Mouse (Mus musculus) embryonic facial prominence, embryonic 15.5 days (tissue): ENCODE results near the gene Nutf2. TPM values are rescaled to one million over a fixed set of nuclear protein-coding genes. Genes with fewer than 3 reads are reported as not detected.

ENCODE experiments used
- ATAC-seq: fragments of 200-750 bp; cut with Nextera tagmentation; 2 replicates; pipeline ENCODE4 v1.8.0; 2017; ENCODE audit warnings: low read depth, moderate TSS enrichment; ENCODE audit not compliant: insufficient number of reproducible peaks, low FRiP score, low TSS enrichment
- H3K27ac ChIP-seq: fragments of 300-500 bp; sonication (generic); replicated peaks from 2 replicates; pipeline ENCODE4 v1.5.1; 2015; ENCODE audit warnings: mild to moderate bottlenecking, inconsistent platforms
- H3K27me3 ChIP-seq: fragments of 300-500 bp; sonication (generic); 2 replicates; pipeline ENCODE4 v1.6.1; 2015; ENCODE audit warnings: inconsistent platforms
- H3K36me3 ChIP-seq: fragments of 300-500 bp; sonication (generic); 2 replicates; pipeline ENCODE4 v1.6.1; 2015; ENCODE audit warnings: mild to moderate bottlenecking, inconsistent platforms
- H3K4me1 ChIP-seq: fragments of 300-500 bp; sonication (generic); 2 replicates; pipeline ENCODE4 v1.6.1; 2015; ENCODE audit warnings: inconsistent platforms
- H3K4me2 ChIP-seq: fragments of 300-500 bp; sonication (generic); replicated peaks from 2 replicates; pipeline ENCODE4 v1.6.1; 2015; ENCODE audit warnings: mild to moderate bottlenecking, inconsistent platforms
- H3K4me3 ChIP-seq: fragments of 300-500 bp; sonication (generic); replicated peaks from 2 replicates; pipeline ENCODE4 v1.5.1; 2015; ENCODE audit warnings: mild to moderate bottlenecking, inconsistent platforms
- H3K9ac ChIP-seq: fragments of 300-500 bp; sonication (generic); 2 replicates; pipeline ENCODE4 v1.6.1; 2015; ENCODE audit warnings: inconsistent platforms
- H3K9me3 ChIP-seq: fragments of 300-500 bp; sonication (generic); replicated peaks from 2 replicates; pipeline ENCODE4 v1.6.1; 2016; ENCODE audit warnings: inconsistent platforms
- WGBS: fragments of 180-500 bp; shearing (Covaris S2); methylation state at CpG from one replicate; pipeline ENCODE4 v1.1.7; 2015; 5-methylcytosine and 5-hydroxymethylcytosine counted together
- polyA plus RNA-seq: library from polyadenylated mRNA; unstranded; fragments of >200 nt; fragmentation: Nextera tagmentation; extraction: Ambion mirVana; gene quantifications from 2 replicates; pipeline ENCODE4 v1.2.1, GENCODE M21; 2015

Gene Nutf2
- polyA plus RNA-seq, 1 experiment from 2014 or later = 188 TPM

DNA sequence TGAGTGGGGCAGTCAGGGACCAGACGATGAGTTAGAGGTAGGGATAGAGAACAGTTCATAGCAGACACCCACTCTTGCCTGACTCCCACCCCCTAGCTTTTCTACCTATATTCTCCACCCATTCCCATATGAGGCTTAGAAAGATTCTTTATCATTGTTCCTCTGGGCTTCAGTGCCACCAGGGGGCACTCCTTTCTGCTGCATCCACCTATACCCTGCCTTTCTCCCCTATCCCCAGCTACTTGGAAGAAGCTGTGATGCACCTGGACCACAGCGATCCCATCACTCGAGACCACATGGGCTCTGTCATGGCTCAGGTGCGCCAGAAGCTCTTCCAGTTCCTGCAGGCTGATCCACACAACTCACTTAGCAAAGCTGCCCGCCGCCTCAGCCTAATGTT is 32.1 kb downstream of the Nutf2 start:
- H3K9ac ChIP-seq = no peak overlapping the region
- H3K9me3 ChIP-seq = no peaks in the 10 kb centered on the region
- no peak overlapping the region for H3K4me2 ChIP-seq
- H3K27me3 ChIP-seq = no peaks in the 10 kb centered on the region
- peaks cover 6% of the 10 kb centered on the region for H3K4me1 ChIP-seq
- H3K36me3 ChIP-seq = peaks cover 69% of the 10 kb centered on the region
- WGBS = 82% methylated on average over 6 of the region's 6 CpGs
- no peak overlapping the region for H3K4me3 ChIP-seq
- ATAC-seq = no peak
- no peak overlapping the region for H3K27ac ChIP-seq

DNA sequence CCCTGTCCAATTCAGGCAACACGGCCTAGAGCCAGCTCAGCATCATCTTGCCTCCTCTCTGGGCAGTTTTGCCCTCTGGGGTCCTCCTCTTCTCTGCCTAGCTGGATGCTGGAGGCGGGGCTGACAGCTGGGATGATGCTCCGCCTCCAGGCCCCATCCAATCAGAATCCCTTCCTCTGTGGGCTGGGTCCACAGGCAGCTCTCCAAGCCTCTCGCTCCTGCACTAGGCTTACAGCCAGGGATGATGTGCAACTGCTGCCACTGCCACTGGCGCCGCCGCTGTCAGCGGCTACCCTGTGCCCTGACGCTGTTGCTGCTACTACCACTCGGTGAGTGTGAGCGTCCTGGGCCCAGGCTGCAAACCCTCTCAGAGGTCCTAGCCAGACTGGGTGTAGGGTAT is 33.0 kb downstream of the Nutf2 start, which contains the start of gene Nrn1l:
Gene Nrn1l (plus strand): TSS at position 229 of the 400 bp plus-strand sequence.
- Histone ChIP-seq H3K4me1 (peaks cover 6% of the 10 kb centered on the region), H3K27ac (no peak within 1 kb of the TSS), H3K36me3 (peaks cover 60% of the 10 kb centered on the region), H3K4me3 (no peak within 1 kb of the TSS), H3K4me2 (no peak within 1 kb of the TSS), H3K27me3 (no peaks in the 10 kb centered on the region), H3K9me3 (no peaks in the 10 kb centered on the region), H3K9ac (no peak within 1 kb of the TSS)
- peak; percentile 84 for ATAC-seq
- WGBS = 6% methylated on average over 11 of the region's 11 CpGs

DNA sequence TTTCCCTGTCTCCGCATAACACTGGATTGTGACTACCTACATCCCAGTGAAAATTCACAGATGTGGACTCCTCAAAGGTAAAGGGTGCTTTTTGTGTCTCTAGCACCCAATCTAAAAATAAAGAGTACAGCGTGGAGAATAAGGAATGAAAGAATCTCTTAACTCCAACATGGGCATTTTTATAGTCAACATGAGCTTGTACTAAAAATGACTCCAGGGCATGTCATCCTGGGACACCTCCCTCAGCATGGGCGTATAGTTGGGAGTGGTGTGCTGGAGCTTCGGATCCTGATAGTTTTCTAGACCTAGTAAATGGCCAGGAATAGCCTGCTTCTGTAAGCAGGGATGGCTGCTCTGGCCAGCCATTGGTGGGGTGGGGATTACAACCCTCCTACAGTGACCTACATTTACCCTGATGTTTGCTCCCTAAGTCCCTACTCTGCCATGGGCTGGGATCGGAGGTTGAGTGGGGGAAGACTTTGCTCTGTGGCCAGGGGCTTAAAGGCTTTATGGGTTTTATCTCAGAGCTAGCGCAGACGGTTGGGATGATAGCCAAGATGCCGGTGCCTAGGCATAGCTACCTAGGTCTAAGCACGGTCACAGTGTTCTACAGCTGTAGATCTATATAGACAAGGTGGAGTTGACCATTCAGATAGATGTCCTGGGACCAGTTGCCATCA is 37.6 kb downstream of the Nutf2 start:
- Histone ChIP-seq H3K27me3 (no peaks in the 10 kb centered on the region), H3K9ac (no peak overlapping the region), H3K36me3 (peaks cover 14% of the 10 kb centered on the region), H3K4me3 (no peak overlapping the region), H3K4me2 (no peak overlapping the region), H3K27ac (no peak overlapping the region), H3K9me3 (no peaks in the 10 kb centered on the region), H3K4me1 (peaks cover 16% of the 10 kb centered on the region)
- no peak for ATAC-seq
- 73% methylated on average over 9 of the region's 9 CpGs for WGBS

DNA sequence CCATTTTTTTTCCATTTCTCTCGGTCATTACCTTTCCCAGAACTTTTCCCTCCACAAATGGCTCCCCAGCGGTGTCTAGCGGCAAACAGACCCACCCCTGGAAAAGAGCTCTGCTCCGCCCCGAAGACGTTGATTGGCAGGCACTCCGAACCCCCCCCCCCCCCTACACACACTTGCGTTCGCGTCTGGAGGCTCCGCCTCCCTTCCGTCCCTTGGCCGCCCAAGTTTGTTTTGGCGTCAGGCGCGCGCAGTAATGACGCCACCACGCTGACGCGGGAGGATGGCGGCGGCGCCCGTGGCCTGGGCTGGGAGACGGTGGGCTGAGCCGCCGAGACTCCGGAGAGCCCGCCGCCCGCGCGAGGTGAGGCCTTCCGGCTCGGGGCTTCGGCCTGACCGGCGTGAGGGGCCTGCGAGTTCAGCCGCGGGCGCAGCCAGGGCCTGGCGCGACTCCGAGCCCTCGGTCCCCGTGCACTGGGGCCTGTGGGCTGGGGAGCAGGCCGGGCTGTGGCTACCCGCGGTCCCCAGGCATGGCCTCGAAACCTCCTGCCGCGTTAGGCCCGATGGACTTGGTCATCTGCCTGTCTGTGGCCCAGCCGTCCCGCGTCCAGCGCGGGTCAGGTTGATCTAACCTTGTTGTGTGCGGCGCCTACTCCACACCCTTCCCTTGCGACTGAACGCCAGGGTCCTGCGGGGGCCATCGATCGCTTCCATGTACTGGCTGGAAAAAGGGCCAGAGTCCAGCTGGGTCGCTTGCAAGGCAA is 40.0 kb downstream of the Nutf2 start, which contains the start of gene Pskh1:
Gene Pskh1 (plus strand): TSS at position 262 of the 761 bp plus-strand sequence.
- Histone ChIP-seq H3K4me3 (peak within 1 kb of the TSS; percentile 93), H3K9ac (peak within 1 kb of the TSS; percentile 100), H3K9me3 (no peaks in the 10 kb centered on the region), H3K27ac (peak within 1 kb of the TSS; percentile 91), H3K27me3 (no peaks in the 10 kb centered on the region), H3K4me2 (peak within 1 kb of the TSS; percentile 75), H3K4me1 (peaks cover 10% of the 10 kb centered on the region; the same call in 1 of the 2 replicates), H3K36me3 (no peaks in the 10 kb centered on the region)
- ATAC-seq = peak; percentile 93
- under 1% methylated on average over 68 of the region's 68 CpGs for WGBS

DNA sequence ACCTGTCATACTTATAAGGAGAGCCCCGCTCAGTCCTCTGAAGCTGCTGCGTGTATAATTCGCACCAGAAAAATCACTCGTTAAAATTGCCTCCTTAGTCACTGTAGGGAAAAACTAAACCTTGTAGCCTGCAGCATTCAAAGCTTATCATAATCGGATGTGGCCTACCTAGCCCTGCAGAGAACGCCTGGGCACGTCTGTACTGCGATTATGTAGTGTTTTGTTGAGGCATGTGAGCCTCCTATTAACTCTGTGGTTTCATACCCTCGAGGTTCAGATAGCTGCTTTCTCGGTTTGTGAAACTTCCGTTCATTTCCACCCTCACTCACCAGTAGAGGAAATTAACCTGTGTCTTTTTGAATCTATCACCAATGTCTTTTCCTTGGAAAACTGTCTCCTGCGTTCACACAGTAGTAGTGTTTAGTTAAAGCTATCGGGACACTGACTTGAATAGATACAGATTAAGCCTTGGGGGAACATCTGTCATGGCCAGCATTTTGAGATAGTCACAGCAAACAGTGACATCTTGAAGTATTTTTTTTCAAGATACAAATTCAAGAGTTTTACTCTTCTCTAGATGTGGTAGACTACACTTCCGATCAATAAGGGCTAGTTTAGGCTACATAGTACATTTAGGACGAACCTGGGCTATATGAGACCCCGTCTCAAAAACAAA is 40.7 kb downstream of the Nutf2 start:
- no peak for ATAC-seq

DNA sequence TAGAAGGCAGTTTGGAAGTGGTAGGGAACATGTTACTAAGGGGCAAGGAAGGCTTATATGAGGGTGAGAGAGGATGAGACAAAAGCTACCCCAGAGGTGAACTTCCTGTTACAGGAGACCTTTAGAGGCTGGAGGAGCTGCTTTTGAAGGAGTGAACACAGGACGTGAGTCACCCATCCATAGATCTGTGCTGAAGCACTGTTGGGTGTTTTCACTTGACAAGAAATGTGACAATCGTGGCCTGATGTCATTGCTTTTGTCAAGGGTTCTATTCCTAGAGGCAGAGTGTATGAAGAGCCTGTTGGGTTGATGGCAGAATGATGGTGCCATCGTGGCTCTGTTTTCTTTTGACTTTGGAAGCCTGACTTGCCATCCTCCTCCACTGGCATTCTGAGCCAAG is 59.0 kb downstream of the Nutf2 start:
- H3K27me3 ChIP-seq = no peaks in the 10 kb centered on the region
- H3K4me3 ChIP-seq = no peak overlapping the region
- no peak overlapping the region for H3K27ac ChIP-seq
- no peaks in the 10 kb centered on the region for H3K4me1 ChIP-seq
- H3K4me2 ChIP-seq = no peak overlapping the region
- H3K9me3 ChIP-seq = no peaks in the 10 kb centered on the region
- H3K36me3 ChIP-seq = peaks cover 37% of the 10 kb centered on the region
- ATAC-seq = no peak
- no peak overlapping the region for H3K9ac ChIP-seq
- WGBS = 92% methylated on average over 3 of the region's 3 CpGs

More for the DNA sequence above, 40.7 kb downstream of the Nutf2 start:
- peaks cover 10% of the 10 kb centered on the region; the same call in 1 of the 2 replicates for H3K4me1 ChIP-seq
- no peaks in the 10 kb centered on the region for H3K36me3 ChIP-seq
- H3K4me3 ChIP-seq = peak overlapping the region; percentile 93
- no peaks in the 10 kb centered on the region for H3K27me3 ChIP-seq
- peak overlapping the region; percentile 91 for H3K27ac ChIP-seq
- whole genome bisulfite sequencing = 25% methylated on average over 16 of the region's 16 CpGs
- H3K9ac ChIP-seq = peak overlapping the region; percentile 100
- no peaks in the 10 kb centered on the region for H3K9me3 ChIP-seq
- H3K4me2 ChIP-seq = peak overlapping the region; percentile 75

DNA sequence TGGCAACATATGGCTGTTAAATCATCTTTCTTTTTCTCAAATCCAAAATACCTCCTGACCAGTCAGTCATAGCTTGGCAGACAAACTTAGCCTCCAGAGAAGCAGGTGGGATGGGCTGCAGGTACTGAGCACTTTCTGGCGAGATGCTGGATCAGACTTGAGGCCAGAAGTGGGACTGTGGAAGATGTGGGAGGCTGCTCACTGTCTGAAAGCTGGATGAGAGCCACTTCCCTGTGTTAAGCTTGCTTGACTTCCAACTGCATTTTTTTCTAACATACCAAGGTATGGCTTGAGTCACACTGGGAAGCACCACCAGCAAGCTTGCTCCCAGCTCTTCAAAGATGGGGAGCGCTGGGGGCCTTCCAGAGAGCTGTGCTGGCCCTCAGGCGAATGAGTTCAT is 64.7 kb downstream of the Nutf2 start:
- Histone ChIP-seq H3K9ac (no peak overlapping the region), H3K4me2 (no peak overlapping the region), H3K27ac (no peak overlapping the region), H3K4me1 (no peaks in the 10 kb centered on the region), H3K4me3 (no peak overlapping the region), H3K27me3 (no peaks in the 10 kb centered on the region), H3K9me3 (no peaks in the 10 kb centered on the region), H3K36me3 (peaks cover 29% of the 10 kb centered on the region)
- ATAC-seq = no peak
- 60% methylated on average over 3 of the region's 3 CpGs for WGBS

Other genes starting within 250 kb of the Nutf2 start
- 118 and 122 TPM in 2 replicates for gene Ctcf, start 224.0 kb upstream of the Nutf2 start, polyA plus RNA-seq
- gene Agrp, start 223.2 kb upstream of the Nutf2 start, polyA plus RNA-seq = 1.7 and 2.3 TPM in 2 replicates
- 0.77 and 1.0 TPM in 2 replicates for gene Carmil2, start 174.3 kb upstream of the Nutf2 start, polyA plus RNA-seq
- 65.0 and 73.3 TPM in 2 replicates for gene Acd, start 159.5 kb upstream of the Nutf2 start, polyA plus RNA-seq
- gene Pard6a, start 159.4 kb upstream of the Nutf2 start, polyA plus RNA-seq = 17.5 and 20.4 TPM in 2 replicates
- gene 4933405L10Rik, start 152.9 kb upstream of the Nutf2 start, polyA plus RNA-seq = 0.20 and 0.37 TPM in 2 replicates
- 25.7 and 33.4 TPM in 2 replicates for gene Enkd1, start 152.4 kb upstream of the Nutf2 start, polyA plus RNA-seq
- 21.9 and 23.1 TPM in 2 replicates for gene Gfod2, start 101.9 kb upstream of the Nutf2 start, polyA plus RNA-seq
- 12.5 and 12.9 TPM in 2 replicates for gene Ranbp10, start 33.2 kb upstream of the Nutf2 start, polyA plus RNA-seq
- gene Tsnaxip1, start 32.8 kb upstream of the Nutf2 start, polyA plus RNA-seq = 3.5 and 7.2 TPM in 2 replicates
- gene Cenpt, start 7.3 kb upstream of the Nutf2 start, polyA plus RNA-seq = 44.9 and 46.9 TPM in 2 replicates
- gene Thap11, start 5.4 kb upstream of the Nutf2 start, polyA plus RNA-seq = 73.2 and 75.8 TPM in 2 replicates
- 48.9 and 56.3 TPM in 2 replicates for gene Edc4, start 20.3 kb downstream of the Nutf2 start, polyA plus RNA-seq
- gene Nrn1l, start 33.0 kb downstream of the Nutf2 start, polyA plus RNA-seq = 1.7 and 1.8 TPM in 2 replicates
- 35.8 and 40.2 TPM in 2 replicates for gene Pskh1, start 39.9 kb downstream of the Nutf2 start, polyA plus RNA-seq
- 1.4 TPM in 2 replicates for gene Ctrl, start 73.3 kb downstream of the Nutf2 start, polyA plus RNA-seq
- gene Psmb10, start 77.9 kb downstream of the Nutf2 start, polyA plus RNA-seq = 31.0 and 33.8 TPM in 2 replicates
- 2.8 and 3.3 TPM in 2 replicates for gene Lcat, start 82.8 kb downstream of the Nutf2 start, polyA plus RNA-seq
- 57.6 and 60.4 TPM in 2 replicates for gene Slc12a4, start 105.5 kb downstream of the Nutf2 start, polyA plus RNA-seq
- not detected in 2 replicates for gene Dpep3, start 118.8 kb downstream of the Nutf2 start, polyA plus RNA-seq
- 22.9 and 26.0 TPM in 2 replicates for gene Dus2, start 130.8 kb downstream of the Nutf2 start, polyA plus RNA-seq
- gene Dpep2nb, start 145.4 kb downstream of the Nutf2 start, polyA plus RNA-seq = 0.16 TPM in 1 of 2 replicates, not detected in the other
- gene Ddx28, start 151.3 kb downstream of the Nutf2 start, polyA plus RNA-seq = 17.2 and 17.5 TPM in 2 replicates
- gene Nfatc3, start 198.3 kb downstream of the Nutf2 start, polyA plus RNA-seq = 6.9 and 7.5 TPM in 2 replicates